Mouse (Mus musculus) ES-E14 (cell line): ENCODE data around the gene Cbx2.

Source experiments
- CHD2 ChIP-seq: IDR thresholded peaks from 2 replicates; pipeline ENCODE4 v1.6.1; 2014; ENCODE audit warnings: mild to moderate bottlenecking, low read depth, low read length, inconsistent platforms
- MAFK ChIP-seq: IDR thresholded peaks from 2 replicates; pipeline ENCODE4 v1.6.1; 2014; ENCODE audit warnings: mild to moderate bottlenecking, low read depth, low read length, inconsistent platforms; ENCODE audit not compliant: insufficient read depth
- ZNF384 ChIP-seq: IDR thresholded peaks from 2 replicates; pipeline ENCODE4 v1.6.1; 2012; ENCODE audit warnings: low read depth, low read length, inconsistent platforms

DNA sequence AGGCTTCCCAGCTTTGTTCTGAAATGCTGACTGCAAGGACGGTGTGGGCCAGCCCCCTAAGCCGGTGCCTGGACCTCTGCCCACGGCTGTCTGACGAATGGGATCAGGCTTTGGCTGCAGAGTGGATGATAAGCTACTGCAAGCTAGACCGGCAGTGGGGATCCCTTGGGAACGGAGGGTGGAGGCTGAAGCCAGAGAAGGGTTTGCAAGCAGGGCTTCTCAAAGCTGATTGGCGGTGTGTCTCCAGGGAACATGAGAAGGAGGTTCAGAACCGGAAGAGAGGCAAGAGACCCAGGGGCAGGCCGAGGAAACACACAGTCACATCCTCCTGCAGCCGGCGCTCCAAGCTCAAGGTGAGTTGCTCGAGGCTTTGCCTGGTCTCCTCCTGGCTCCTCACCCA is 3.4 kb downstream of the Cbx2 start:
- TF ChIP-seq ZNF384 (no peak), MAFK (no peak), CHD2 (no peak)
